Mouse (Mus musculus) G1E (cell line): ENCODE data around the gene Pigt. TPM values are rescaled to one million over a fixed set of nuclear protein-coding genes. Genes with fewer than 3 reads are reported as not detected.
A peak's percentile ranks its signal among the peaks of the same experiment; 100 is the strongest.

Experiments used
- ATAC-seq: 2 replicates; pipeline ENCODE4 v1.8.0; 2016; ENCODE audit warnings: mild to moderate bottlenecking; ENCODE audit not compliant: insufficient number of reproducible peaks, poor library complexity, low FRiP score, severe bottlenecking; ENCODE audit errors: extremely low read depth
- DNase-seq: peaks from one replicate; pipeline ENCODE4 v3.0.0; 2012; ENCODE audit warnings: low spot score
- H3K27me3 ChIP-seq: 2 replicates; pipeline ENCODE4 v1.6.1; 2012; ENCODE audit warnings: mild to moderate bottlenecking, low read length, inconsistent platforms; ENCODE audit not compliant: insufficient read depth
- H3K36me3 ChIP-seq: replicated peaks from 2 replicates; pipeline ENCODE3; 2012; ENCODE audit warnings: mild to moderate bottlenecking, inconsistent platforms
- H3K4me1 ChIP-seq: 2 replicates; pipeline ENCODE4 v1.6.1; 2012; ENCODE audit warnings: low read depth, low read length, inconsistent platforms, mixed read lengths; ENCODE audit not compliant: insufficient read depth
- H3K4me3 ChIP-seq: 2 replicates; pipeline ENCODE4 v1.5.1; 2012; ENCODE audit warnings: low read depth, mild to moderate bottlenecking, inconsistent platforms, low read length, moderate library complexity, mixed read lengths
- H3K9me3 ChIP-seq: replicated peaks from 2 replicates; pipeline ENCODE4 v1.6.1; 2012; ENCODE audit warnings: inconsistent platforms
- CTCF ChIP-seq: IDR thresholded peaks from 2 replicates; pipeline ENCODE4 v1.5.1; 2012; ENCODE audit warnings: low read depth, low read length, inconsistent platforms, mixed read lengths
- GATA1 ChIP-seq: IDR thresholded peaks from 2 replicates; pipeline ENCODE4 v1.6.1; 2012; ENCODE audit warnings: borderline replicate concordance, low read length, inconsistent platforms, mixed read lengths
- GATA2 ChIP-seq: IDR thresholded peaks from 2 replicates; pipeline ENCODE4 v1.6.1; 2012; ENCODE audit warnings: low read depth, low read length, inconsistent platforms, borderline replicate concordance
- POLR2AphosphoS5 ChIP-seq: IDR thresholded peaks from 2 replicates; pipeline ENCODE4 v1.6.1; 2012; ENCODE audit warnings: low read depth, low read length, inconsistent platforms; ENCODE audit not compliant: insufficient replicate concordance
- TAL1 ChIP-seq: conservative IDR thresholded peaks from 2 replicates; pipeline ENCODE4 v1.6.1; 2012; ENCODE audit warnings: low read depth, low read length, inconsistent platforms, mixed read lengths
- polyA plus RNA-seq: library from polyadenylated mRNA; stranded (reverse); fragments of >175 nt; gene quantifications from 2 replicates; pipeline ENCODE4 v1.2.3, GENCODE M21; 2012
- total RNA-seq, 2 experiments: library from RNA; stranded (forward) in 1 of 2; stranded (reverse) in 1 of 2; fragments of 200-1000 nt in 1 of 2; fragments of >200 nt in 1 of 2; fragmentation: Nextera tagmentation in 1 of 2; gene quantifications; 2 replicates each; pipeline ENCODE4 v1.2.3; 2014 to 2017

Gene Pigt
- total and polyA plus RNA-seq, 3 experiments = 23.2 to 81.0 (median 68.5) TPM

- DNase-seq (no peak), ATAC-seq (no peak)
- Histone ChIP-seq H3K27me3 (peaks cover 22% of the 10 kb centered on the region), H3K9me3 (peaks cover 7% of the 10 kb centered on the region), H3K36me3 (no peaks in the 10 kb centered on the region), H3K4me3 (no peak overlapping the region), H3K4me1 (no peaks in the 10 kb centered on the region; the same call in 1 of the 2 replicates)
- TF ChIP-seq GATA1 = no peak
- no peak for TF ChIP-seq TAL1
- no peak for TF ChIP-seq GATA2
- no peak for TF ChIP-seq POLR2AphosphoS5
- no peak for TF ChIP-seq CTCF
Observed at GRCm38 (mm10) chr2:164523301-164523773, 26.0 kb downstream of the Pigt start.

- Histone ChIP-seq H3K9me3 (peaks cover 7% of the 10 kb centered on the region), H3K4me1 (no peaks in the 10 kb centered on the region), H3K36me3 (no peaks in the 10 kb centered on the region), H3K27me3 (peaks cover under 1% of the 10 kb centered on the region; the same call in 1 of the 2 replicates), H3K4me3 (no peak overlapping the region)
- DNase-seq = no peak
- TF ChIP-seq CTCF = no peak
- no peak for TF ChIP-seq GATA2
- TF ChIP-seq POLR2AphosphoS5 = no peak
- no peak for TF ChIP-seq TAL1
- TF ChIP-seq GATA1 = no peak
- ATAC-seq = no peak
Observed at GRCm38 (mm10) chr2:164528557-164528956, 31.2 kb downstream of the Pigt start.

GRCm38 (mm10) chr2:164531169-164531568 lies 33.8 kb downstream of the Pigt start:
- no peak for ATAC-seq
- TF ChIP-seq CTCF (peak; percentile 97), POLR2AphosphoS5 (no peak), TAL1 (no peak), GATA2 (no peak)
- Histone ChIP-seq H3K4me3 (no peak overlapping the region), H3K4me1 (no peaks in the 10 kb centered on the region), H3K36me3 (no peaks in the 10 kb centered on the region), H3K27me3 (peaks cover 3% of the 10 kb centered on the region; the same call in 1 of the 2 replicates), H3K9me3 (peaks cover 7% of the 10 kb centered on the region)
- DNase-seq = peak; percentile 47

- Histone ChIP-seq H3K4me1 (no peaks in the 10 kb centered on the region), H3K9me3 (no peaks in the 10 kb centered on the region), H3K27me3 (peaks cover 6% of the 10 kb centered on the region; the same call in 1 of the 2 replicates), H3K36me3 (no peaks in the 10 kb centered on the region), H3K4me3 (no peak overlapping the region)
- DNase-seq (no peak), ATAC-seq (no peak)
- TF ChIP-seq GATA2 (no peak), GATA1 (no peak), CTCF (no peak), POLR2AphosphoS5 (no peak), TAL1 (no peak)
Observed at GRCm38 (mm10) chr2:164534315-164534714, 37.0 kb downstream of the Pigt start.

- Histone ChIP-seq H3K4me3 (no peak overlapping the region), H3K4me1 (no peaks in the 10 kb centered on the region), H3K27me3 (peaks cover 6% of the 10 kb centered on the region; the same call in 1 of the 2 replicates), H3K9me3 (no peaks in the 10 kb centered on the region), H3K36me3 (no peaks in the 10 kb centered on the region)
- no peak for DNase-seq
- TF ChIP-seq TAL1 (no peak), GATA1 (no peak), GATA2 (no peak), POLR2AphosphoS5 (no peak), CTCF (no peak)
- ATAC-seq = no peak
Observed at GRCm38 (mm10) chr2:164537003-164537402, 39.7 kb downstream of the Pigt start.

GRCm38 (mm10) chr2:164540652-164541427 lies 43.5 kb downstream of the Pigt start:
- ATAC-seq (no peak), DNase-seq (no peak)
- peaks cover 5% of the 10 kb centered on the region for H3K27me3 ChIP-seq
- H3K4me1 ChIP-seq = no peaks in the 10 kb centered on the region
- no peaks in the 10 kb centered on the region for H3K36me3 ChIP-seq
- TF ChIP-seq GATA1 (no peak), TAL1 (no peak), GATA2 (no peak), POLR2AphosphoS5 (no peak), CTCF (no peak)
- H3K4me3 ChIP-seq = no peak overlapping the region
- H3K9me3 ChIP-seq = no peaks in the 10 kb centered on the region

- no peaks in the 10 kb centered on the region for H3K9me3 ChIP-seq
- H3K36me3 ChIP-seq = no peaks in the 10 kb centered on the region
- H3K4me3 ChIP-seq = no peak overlapping the region
- TF ChIP-seq CTCF (no peak), TAL1 (no peak), GATA2 (no peak), GATA1 (no peak), POLR2AphosphoS5 (no peak)
- no peaks in the 10 kb centered on the region for H3K4me1 ChIP-seq
- no peak for ATAC-seq
- peaks cover 2% of the 10 kb centered on the region; the same call in 1 of the 2 replicates for H3K27me3 ChIP-seq
- no peak for DNase-seq
Observed at GRCm38 (mm10) chr2:164542132-164542531, 44.8 kb downstream of the Pigt start.
